Mouse (Mus musculus) hindbrain, embryonic 11.5 days (tissue): ENCODE data around the gene Pkmyt1. TPM values are rescaled to one million over a fixed set of nuclear protein-coding genes. Genes with fewer than 3 reads are reported as not detected.

Experiments
- ATAC-seq: fragments of 200-750 bp; cut with Nextera tagmentation; 2 replicates; pipeline ENCODE4 v1.8.0; 2017; ENCODE audit warnings: mild to moderate bottlenecking, moderate TSS enrichment, moderate library complexity; ENCODE audit not compliant: low FRiP score
- DNase-seq: peaks from one replicate; pipeline ENCODE4 v3.0.0-alpha.2; 2015; ENCODE audit warnings: low spot score
- H3K27ac ChIP-seq: fragments of 300-500 bp; sonication (generic); 2 replicates; pipeline ENCODE4 v1.5.1; 2014; ENCODE audit warnings: mild to moderate bottlenecking, low read depth, low read length
- H3K27me3 ChIP-seq: fragments of 300-500 bp; sonication (generic); 2 replicates; pipeline ENCODE4 v1.6.1; 2014; ENCODE audit warnings: mild to moderate bottlenecking, low read length, moderate library complexity, mixed read lengths; ENCODE audit not compliant: control insufficient read depth, insufficient read depth
- H3K36me3 ChIP-seq: fragments of 300-500 bp; sonication (generic); 2 replicates; pipeline ENCODE4 v1.6.1; 2014; ENCODE audit warnings: mild to moderate bottlenecking, low read length, moderate library complexity, mixed read lengths; ENCODE audit not compliant: control insufficient read depth, insufficient read depth
- H3K4me1 ChIP-seq: fragments of 300-500 bp; sonication (generic); replicated peaks from 2 replicates; pipeline ENCODE4 v1.6.1; 2014; ENCODE audit warnings: low read length, mixed read lengths; ENCODE audit not compliant: control insufficient read depth, insufficient read depth
- H3K4me2 ChIP-seq: fragments of 300-500 bp; sonication (generic); replicated peaks from 2 replicates; pipeline ENCODE4 v1.6.1; 2014; ENCODE audit warnings: mild to moderate bottlenecking, low read depth, low read length
- H3K4me3 ChIP-seq: fragments of 300-500 bp; sonication (generic); 2 replicates; pipeline ENCODE4 v1.5.1; 2014; ENCODE audit warnings: low read depth, low read length
- H3K9ac ChIP-seq: fragments of 300-500 bp; sonication (generic); 2 replicates; pipeline ENCODE4 v1.6.1; 2014; ENCODE audit warnings: low read depth, low read length
- H3K9me3 ChIP-seq: fragments of 300-500 bp; sonication (generic); 2 replicates; pipeline ENCODE4 v1.6.1; 2016; ENCODE audit warnings: low read length; ENCODE audit not compliant: control insufficient read depth
- WGBS: fragments of 180-500 bp; shearing (Covaris S2); extraction: QIAGEN DNeasy Blood & Tissue Kit; methylation state at CpG from one replicate; pipeline ENCODE4 v1.1.7; 2014; 5-methylcytosine and 5-hydroxymethylcytosine counted together
- polyA plus RNA-seq: library from polyadenylated mRNA; unstranded; fragments of >200 nt; fragmentation: Nextera tagmentation; extraction: Ambion mirVana; gene quantifications from 2 replicates; pipeline ENCODE4 v1.2.1, GENCODE M21; 2014

Pkmyt1 gene
- polyA plus RNA-seq, 1 experiment from 2014 or later = 30.2 TPM

DNA sequence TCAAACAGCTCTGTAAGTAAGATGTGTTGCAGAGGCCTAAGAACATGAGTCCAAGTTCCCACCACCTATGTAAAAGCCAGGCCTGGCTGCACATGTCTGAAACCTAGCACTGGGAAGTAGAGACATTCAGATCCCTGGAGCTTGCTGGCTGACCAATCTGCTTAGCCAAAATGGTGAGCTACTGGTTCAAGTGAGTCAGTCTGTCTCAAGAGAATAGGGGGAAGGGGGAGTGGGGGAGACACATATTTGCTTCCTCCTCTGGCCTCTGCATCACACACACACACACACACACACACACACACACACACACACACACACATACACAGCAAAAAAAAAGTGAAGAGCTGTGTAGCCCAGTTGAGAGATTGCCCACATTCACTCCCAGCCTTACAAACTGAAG is 57.2 kb downstream of the Pkmyt1 start:
- Histone ChIP-seq H3K4me2 (no peak overlapping the region), H3K27ac (no peak overlapping the region), H3K9me3 (no peaks in the 10 kb centered on the region), H3K27me3 (no peaks in the 10 kb centered on the region), H3K9ac (no peak overlapping the region), H3K4me1 (no peaks in the 10 kb centered on the region), H3K36me3 (no peaks in the 10 kb centered on the region), H3K4me3 (no peak overlapping the region)
- DNase-seq (no peak), ATAC-seq (no peak)

DNA sequence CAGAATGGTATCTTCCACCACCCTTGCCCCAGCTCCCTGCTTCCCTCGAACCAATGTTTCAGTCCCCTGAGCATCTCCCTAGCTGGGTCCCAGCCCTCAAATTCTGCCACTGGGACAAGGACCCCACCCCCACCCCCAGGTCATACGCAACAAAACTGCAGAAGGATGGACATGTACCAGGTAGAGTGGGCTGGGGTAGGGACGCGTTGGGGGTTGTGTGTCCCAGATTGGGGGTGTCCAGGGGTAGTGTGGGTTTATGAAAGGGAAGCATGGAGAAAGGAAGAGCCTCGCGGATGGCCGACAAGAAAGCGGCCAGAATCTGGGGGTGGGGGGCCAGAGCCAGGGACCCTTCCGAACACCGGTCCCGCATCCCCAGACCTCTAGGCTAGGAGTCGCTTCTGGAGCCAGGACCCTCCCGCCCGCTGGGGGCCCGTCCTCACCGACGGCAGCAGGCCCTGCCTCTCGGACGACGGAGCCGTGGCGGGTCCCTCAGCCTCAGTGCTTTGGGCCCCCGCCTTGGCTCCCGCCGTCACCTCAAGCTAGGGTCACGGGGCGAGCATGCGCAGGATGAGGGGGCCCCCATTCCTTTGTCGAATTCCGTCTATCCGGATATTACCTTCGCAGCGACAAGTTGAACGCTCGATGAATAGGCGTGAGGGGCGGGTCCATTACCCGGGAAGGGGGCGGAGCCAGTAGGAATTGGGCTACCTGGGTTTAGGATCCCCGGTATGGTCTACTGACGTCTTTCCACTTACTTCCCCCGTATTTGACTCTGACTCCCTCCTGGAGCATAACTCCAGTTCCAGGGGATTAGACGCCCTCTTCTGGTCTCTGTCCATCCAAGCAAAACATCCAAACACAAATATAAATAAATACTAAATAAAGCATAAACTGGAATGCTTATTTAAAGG is 59.7 kb downstream of the Pkmyt1 start, which contains the start of gene Flywch2:
Flywch2 (minus strand) TSS at position 521 of the 911 bp plus-strand sequence.
- Histone ChIP-seq H3K27me3 (no peaks in the 10 kb centered on the region), H3K9me3 (no peaks in the 10 kb centered on the region), H3K27ac (peak within 1 kb of the TSS; percentile 67), H3K9ac (peak within 1 kb of the TSS; percentile 64), H3K4me3 (peak within 1 kb of the TSS; percentile 49), H3K36me3 (no peaks in the 10 kb centered on the region), H3K4me2 (peak within 1 kb of the TSS; percentile 72), H3K4me1 (0 out of 2 replicates have a peak, but pooled peaks cover 2% of the 10 kb centered on the region)
- 3% methylated on average over 41 of the region's 43 CpGs for WGBS
- DNase-seq (peak; percentile 86), ATAC-seq (peak; percentile 80)

Other genes starting within 250 kb of the Pkmyt1 start
- not detected in 2 replicates for gene Vmn2r117, start 246.6 kb upstream of the Pkmyt1 start, polyA plus RNA-seq
- gene Zfp213, start 162.1 kb upstream of the Pkmyt1 start, polyA plus RNA-seq = 16.1 and 17.4 TPM in 2 replicates
- 16.5 and 16.7 TPM in 2 replicates for gene Zfp13, start 126.8 kb upstream of the Pkmyt1 start, polyA plus RNA-seq
- gene Zscan10, start 125.5 kb upstream of the Pkmyt1 start, polyA plus RNA-seq = 0.32 and 0.34 TPM in 2 replicates
- gene Mmp25, start 81.1 kb upstream of the Pkmyt1 start, polyA plus RNA-seq = 0.82 and 0.99 TPM in 2 replicates
- 0.15 and 0.79 TPM in 2 replicates for gene Bicdl2, start 65.8 kb upstream of the Pkmyt1 start, polyA plus RNA-seq
- 49.7 and 52.5 TPM in 2 replicates for gene Hcfc1r1, start 52.7 kb upstream of the Pkmyt1 start, polyA plus RNA-seq
- 56.6 and 56.8 TPM in 2 replicates for gene Thoc6, start 52.5 kb upstream of the Pkmyt1 start, polyA plus RNA-seq
- 1.2 and 3.3 TPM in 2 replicates for gene Tnfrsf12a, start 48.9 kb upstream of the Pkmyt1 start, polyA plus RNA-seq
- 12.8 and 18.1 TPM in 2 replicates for gene Cldn6, start 47.1 kb upstream of the Pkmyt1 start, polyA plus RNA-seq
- 4.1 and 6.5 TPM in 2 replicates for gene Cldn9, start 42.3 kb upstream of the Pkmyt1 start, polyA plus RNA-seq
- gene 1520401A03Rik, start 3.6 kb upstream of the Pkmyt1 start, polyA plus RNA-seq = 0.08 TPM in 1 of 2 replicates, not detected in the other
- 28.0 and 28.9 TPM in 2 replicates for gene Paqr4, start 14.5 kb downstream of the Pkmyt1 start, polyA plus RNA-seq
- gene Kremen2, start 19.5 kb downstream of the Pkmyt1 start, polyA plus RNA-seq = 2.0 and 2.6 TPM in 2 replicates
- gene Flywch1, start 45.3 kb downstream of the Pkmyt1 start, polyA plus RNA-seq = 127 and 135 TPM in 2 replicates
- 27.7 and 30.5 TPM in 2 replicates for gene Flywch2, start 59.7 kb downstream of the Pkmyt1 start, polyA plus RNA-seq
- gene Srrm2, start 64.2 kb downstream of the Pkmyt1 start, polyA plus RNA-seq = 427 and 573 TPM in 2 replicates
- gene Elob, start 102.8 kb downstream of the Pkmyt1 start, polyA plus RNA-seq = 1,090 and 1,145 TPM in 2 replicates
- 0.14 TPM in 1 of 2 replicates, not detected in the other for gene Prss33, start 109.7 kb downstream of the Pkmyt1 start, polyA plus RNA-seq
- gene Prss32, start 117.5 kb downstream of the Pkmyt1 start, polyA plus RNA-seq = not detected in 2 replicates
- 0.92 and 1.6 TPM in 2 replicates for gene Prss41, start 117.8 kb downstream of the Pkmyt1 start, polyA plus RNA-seq
- gene Prss21, start 141.7 kb downstream of the Pkmyt1 start, polyA plus RNA-seq = not detected in 2 replicates
- not detected in 2 replicates for gene Dcpp1, start 154.5 kb downstream of the Pkmyt1 start, polyA plus RNA-seq
- not detected in 2 replicates for gene Dcpp2, start 154.5 kb downstream of the Pkmyt1 start, polyA plus RNA-seq
- gene Dcpp3, start 191.1 kb downstream of the Pkmyt1 start, polyA plus RNA-seq = not detected in 2 replicates
- gene Sbp, start 215.3 kb downstream of the Pkmyt1 start, polyA plus RNA-seq = not detected in 2 replicates
- gene Sbpl, start 228.9 kb downstream of the Pkmyt1 start, polyA plus RNA-seq = not detected in 2 replicates